Mouse (Mus musculus) MEL (cell line): ENCODE measurements around the gene Wnt5a. TPM values are rescaled to one million over a fixed set of nuclear protein-coding genes. Genes with fewer than 3 reads are reported as not detected.

Source experiments
- DNase-seq: peaks from one replicate; pipeline ENCODE4 v3.0.0; 2011; ENCODE audit warnings: low read depth, low spot score
- H3K27ac ChIP-seq: 2 replicates; pipeline ENCODE4 v1.5.1; 2012; ENCODE audit warnings: low read depth, mild to moderate bottlenecking, control low read depth, low read length, moderate library complexity; ENCODE audit not compliant: control insufficient read depth
- H3K27me3 ChIP-seq, 2 experiments: fragments of 150-350 bp in 1 of 2; sonication (generic) in 1 of 2; 2 replicates each; pipeline ENCODE4 v1.6.1; 2012; ENCODE audit warnings: low read length in 2 of 2, mild to moderate bottlenecking in 2 of 2, improper control_type of control experiment in 1 of 2, moderate library complexity in 1 of 2; ENCODE audit not compliant: insufficient read depth in 2 of 2, control insufficient read depth in 1 of 2
- H3K36me3 ChIP-seq, 2 experiments: 2 replicates each; pipeline ENCODE4 v1.6.1; 2012 to 2014; ENCODE audit warnings: low read length in 2 of 2, improper control_type of control experiment in 1 of 2, inconsistent platforms in 1 of 2, mild to moderate bottlenecking in 1 of 2; ENCODE audit not compliant: insufficient read depth in 2 of 2, control insufficient read depth in 1 of 2
- H3K4me1 ChIP-seq, 2 experiments: fragments of 150-350 bp in 1 of 2; sonication (generic) in 1 of 2; 2 replicates each; pipeline ENCODE4 v1.6.1; 2012; ENCODE audit warnings: low read length in 2 of 2, improper control_type of control experiment in 1 of 2, mild to moderate bottlenecking in 1 of 2; ENCODE audit not compliant: insufficient read depth in 2 of 2, control insufficient read depth in 1 of 2
- H3K4me3 ChIP-seq, 2 experiments: fragments of 150-350 bp in 1 of 2; sonication (generic) in 1 of 2; 2 replicates each; pipeline ENCODE4 v1.5.1; 2012; ENCODE audit warnings: low read depth in 2 of 2, low read length in 2 of 2, mild to moderate bottlenecking in 2 of 2, moderate library complexity in 2 of 2, control low read depth in 1 of 2, improper control_type of control experiment in 1 of 2; ENCODE audit not compliant: control insufficient read depth in 1 of 2, insufficient read depth in 1 of 2
- H3K79me2 ChIP-seq: 2 replicates; pipeline ENCODE4 v1.6.1; 2012; ENCODE audit warnings: mild to moderate bottlenecking, low read length, moderate library complexity; ENCODE audit not compliant: control insufficient read depth, poor library complexity, insufficient read depth
- H3K9ac ChIP-seq: 2 replicates; pipeline ENCODE4 v1.6.1; 2012; ENCODE audit warnings: low read depth, mild to moderate bottlenecking, control low read depth, low read length, moderate library complexity; ENCODE audit not compliant: control insufficient read depth, poor library complexity, severe bottlenecking
- H3K9me3 ChIP-seq: fragments of 150-350 bp; sonication (generic); replicated peaks from 2 replicates; pipeline ENCODE4 v1.6.1; 2012; ENCODE audit warnings: mild to moderate bottlenecking, low read length, improper control_type of control experiment, moderate library complexity; ENCODE audit not compliant: insufficient read depth
- BHLHE40 ChIP-seq: IDR thresholded peaks from 2 replicates; pipeline ENCODE4 v1.6.1; 2012; ENCODE audit warnings: low read depth, mild to moderate bottlenecking, inconsistent platforms, low read length, improper control_type of control experiment, borderline replicate concordance
- CHD1 ChIP-seq: IDR thresholded peaks from 2 replicates; pipeline ENCODE4 v1.6.1; 2012; ENCODE audit warnings: low read depth, mild to moderate bottlenecking, inconsistent platforms, low read length, improper control_type of control experiment
- E2F4 ChIP-seq: IDR thresholded peaks from 2 replicates; pipeline ENCODE4 v1.6.1; 2011; ENCODE audit warnings: low read depth, low read length, improper control_type of control experiment, borderline replicate concordance
- EP300 ChIP-seq, 2 experiments: IDR thresholded peaks; 2 replicates each; pipeline ENCODE4 v1.6.1; 2011; ENCODE audit warnings: improper control_type of control experiment in 2 of 2, low read length in 2 of 2, low read depth in 1 of 2, mild to moderate bottlenecking in 1 of 2
- GABPA ChIP-seq: IDR thresholded peaks from 2 replicates; pipeline ENCODE4 v1.6.1; 2012; ENCODE audit warnings: low read depth, mild to moderate bottlenecking, inconsistent platforms, low read length, improper control_type of control experiment, moderate library complexity
- GATA1 ChIP-seq: IDR thresholded peaks from 2 replicates; pipeline ENCODE4 v1.6.1; 2011; ENCODE audit warnings: low read depth, low read length, improper control_type of control experiment
- HCFC1 ChIP-seq: IDR thresholded peaks from 2 replicates; pipeline ENCODE4 v1.6.1; 2012; ENCODE audit warnings: low read depth, mild to moderate bottlenecking, inconsistent platforms, low read length, improper control_type of control experiment, moderate library complexity
- JUND ChIP-seq: IDR thresholded peaks from 2 replicates; pipeline ENCODE4 v1.6.1; 2011; ENCODE audit warnings: low read depth, mild to moderate bottlenecking, improper control_type of control experiment, low read length
- MAZ ChIP-seq: IDR thresholded peaks from 2 replicates; pipeline ENCODE4 v1.6.1; 2012; ENCODE audit warnings: low read depth, mild to moderate bottlenecking, inconsistent platforms, low read length, improper control_type of control experiment
- MXI1 ChIP-seq: IDR thresholded peaks from 2 replicates; pipeline ENCODE4 v1.6.1; 2011; ENCODE audit warnings: mild to moderate bottlenecking, low read depth, low read length, improper control_type of control experiment
- MYB ChIP-seq: IDR thresholded peaks from 2 replicates; pipeline ENCODE4 v1.6.1; 2011; ENCODE audit warnings: mild to moderate bottlenecking, low read depth, low read length, improper control_type of control experiment
- NELFE ChIP-seq: IDR thresholded peaks from 2 replicates; pipeline ENCODE4 v1.6.1; 2011; ENCODE audit warnings: low read depth, low read length, improper control_type of control experiment
- POLR2AphosphoS5 ChIP-seq: IDR thresholded peaks from 2 replicates; pipeline ENCODE4 v1.6.1; 2012; ENCODE audit warnings: low read depth, borderline replicate concordance, mild to moderate bottlenecking, inconsistent platforms, low read length, moderate library complexity, mixed read lengths
- SIN3A ChIP-seq: IDR thresholded peaks from 2 replicates; pipeline ENCODE4 v1.6.1; 2012; ENCODE audit warnings: low read length, improper control_type of control experiment, inconsistent platforms
- USF2 ChIP-seq, 2 experiments: IDR thresholded peaks; 2 replicates each; pipeline ENCODE4 v1.6.1; 2011 to 2012; ENCODE audit warnings: improper control_type of control experiment in 2 of 2, low read length in 2 of 2, borderline replicate concordance in 1 of 2, inconsistent platforms in 1 of 2, low read depth in 1 of 2, mild to moderate bottlenecking in 1 of 2; ENCODE audit not compliant: insufficient read depth in 1 of 2
- ZC3H11A ChIP-seq: IDR thresholded peaks from 2 replicates; pipeline ENCODE4 v1.6.1; 2012; ENCODE audit warnings: low read depth, mild to moderate bottlenecking, inconsistent platforms, low read length, improper control_type of control experiment
- ZKSCAN1 ChIP-seq: IDR thresholded peaks from 2 replicates; pipeline ENCODE4 v1.6.1; 2012; ENCODE audit warnings: low read depth, mild to moderate bottlenecking, inconsistent platforms, low read length, improper control_type of control experiment, moderate library complexity
- ZMIZ1 ChIP-seq: IDR thresholded peaks from 2 replicates; pipeline ENCODE4 v1.6.1; 2012; ENCODE audit warnings: low read depth, mild to moderate bottlenecking, inconsistent platforms, low read length, improper control_type of control experiment, moderate library complexity
- ZNF384 ChIP-seq: IDR thresholded peaks from 2 replicates; pipeline ENCODE4 v1.6.1; 2012; ENCODE audit warnings: low read depth, mild to moderate bottlenecking, inconsistent platforms, low read length, improper control_type of control experiment
- polyA plus RNA-seq, 2 experiments: library from polyadenylated mRNA; stranded (reverse) in 1 of 2; unstranded in 1 of 2; fragments of >175 nt in 1 of 2; fragments of >200 nt in 1 of 2; gene quantifications; 2 replicates each; pipeline versions ENCODE4 v1.2.1 to v1.2.4; 2012; ENCODE audit warnings: low replicate concordance in 2 of 2, low read depth in 1 of 2; ENCODE audit not compliant: insufficient read length in 2 of 2, insufficient read depth in 1 of 2, missing spikeins in 1 of 2
- total RNA-seq: library from RNA; depleted of rRNA; stranded (reverse); fragments of 300-350 nt; gene quantifications from 2 replicates; pipeline ENCODE4 v1.2.3, GENCODE M21; 2012; rRNA removed

Gene Wnt5a
- total RNA-seq (not detected in 2 replicates), polyA plus RNA-seq (not detected)

DNA sequence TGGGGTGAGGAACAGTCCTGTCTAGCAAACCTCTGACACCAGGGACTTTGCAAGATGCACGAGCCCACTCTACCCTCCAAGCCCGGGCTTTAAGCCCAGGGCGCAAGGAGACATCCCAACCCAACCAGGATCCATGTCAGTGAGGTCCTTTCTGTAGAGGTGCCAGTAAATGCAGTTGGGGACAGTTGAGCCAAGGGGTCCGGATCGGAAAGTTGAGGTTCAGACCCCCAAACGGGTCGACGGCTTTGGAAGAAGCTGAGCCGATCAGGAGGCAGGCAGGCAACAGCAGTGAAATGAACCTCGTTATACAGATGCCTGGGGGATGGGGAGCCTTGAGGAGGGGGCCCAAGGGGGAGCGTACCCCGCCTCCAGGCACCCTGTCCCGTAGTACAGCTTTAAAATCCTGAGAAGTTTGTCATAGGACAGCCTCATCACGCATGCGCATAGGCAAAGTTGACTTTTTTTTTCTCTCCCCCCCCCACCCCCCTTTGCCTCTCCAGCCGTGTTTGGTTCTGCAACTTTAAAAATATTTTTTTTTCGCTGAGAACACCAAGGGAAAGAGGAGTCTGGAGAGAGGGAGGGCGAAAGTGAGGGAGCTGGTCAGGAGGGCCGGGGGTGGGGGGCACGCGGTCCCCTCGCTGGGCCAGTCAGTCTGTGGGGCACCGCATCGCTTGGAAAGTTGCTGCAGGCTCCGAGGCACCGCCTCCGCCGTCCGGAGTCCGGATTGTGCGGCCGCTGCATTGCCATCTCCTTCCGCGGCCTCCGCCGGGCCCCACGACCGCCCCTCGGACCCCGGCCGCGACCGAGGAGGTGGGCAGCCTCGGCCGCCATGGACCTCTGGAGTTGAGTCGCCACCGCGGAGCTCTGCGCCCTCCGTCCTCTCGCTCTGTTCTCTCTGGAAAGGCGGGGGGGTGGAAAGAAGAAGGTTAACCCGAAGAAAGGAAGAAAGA lies at the start of gene Wnt5a:
Gene Wnt5a, plus strand, starts transcription at position 650 of the 950 bp plus-strand sequence.
- no peak for DNase-seq
- no peaks in the 10 kb centered on the region for H3K9me3 ChIP-seq

DNA sequence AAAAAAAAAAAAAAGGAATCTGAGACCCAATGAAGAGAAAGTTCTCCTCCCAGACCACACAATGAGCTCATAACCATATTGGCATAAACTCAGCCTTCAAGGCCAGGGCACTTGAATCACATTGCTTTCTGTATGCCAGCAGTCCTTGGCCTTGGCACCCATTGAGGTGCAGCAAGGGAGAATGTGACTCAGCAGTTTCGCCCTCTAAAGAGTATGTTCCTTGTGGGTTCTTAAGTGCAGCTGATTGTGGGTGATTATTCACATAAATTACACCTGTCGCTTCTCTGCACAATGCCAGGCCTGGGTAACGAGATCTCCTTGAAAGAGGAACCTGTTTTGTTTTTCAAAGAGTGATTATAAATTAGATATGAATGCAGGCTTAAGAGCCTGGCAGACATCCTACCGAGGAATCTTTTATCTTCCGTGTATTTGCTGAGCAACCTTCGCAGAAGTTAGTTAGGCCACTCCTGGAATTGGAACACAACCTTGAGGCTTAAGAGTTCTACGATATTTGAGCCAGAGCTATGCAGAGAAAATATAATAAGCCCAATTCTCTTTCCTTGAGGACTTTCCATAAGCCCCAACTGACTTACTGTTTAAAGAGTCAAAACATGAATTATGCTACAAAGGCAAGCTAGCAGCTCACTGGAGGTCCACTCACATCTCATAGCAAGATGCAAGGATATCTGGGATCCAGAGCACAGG lies 48.0 kb upstream of the Wnt5a start:
- no peak overlapping the region for H3K4me3 ChIP-seq
- DNase-seq: no peak
- H3K9me3 ChIP-seq: no peaks in the 10 kb centered on the region
- H3K27ac ChIP-seq: no peak overlapping the region
- H3K27me3 ChIP-seq: no peaks in the 10 kb centered on the region
- H3K4me1 ChIP-seq: no peaks in the 10 kb centered on the region
- no peak for TF ChIP-seq MYB
- no peak for TF ChIP-seq CHD1
- TF ChIP-seq ZKSCAN1: no peak
- no peak for TF ChIP-seq ZMIZ1
- no peak for TF ChIP-seq NELFE
- no peak for TF ChIP-seq POLR2AphosphoS5
- no peak for TF ChIP-seq JUND
- no peak for TF ChIP-seq MXI1
- no peak for TF ChIP-seq HCFC1
- no peak for TF ChIP-seq USF2 (IDR thresholded peaks at IDR 0.05; ENCODE audit: borderline replicate concordance in 1 of 2, insufficient read depth in 1 of 2, low read depth in 1 of 2, low read length in 2 of 2)
- TF ChIP-seq MAZ: no peak
- TF ChIP-seq GABPA: no peak
- no peak for TF ChIP-seq EP300 (IDR thresholded peaks at IDR 0.05; ENCODE audit: low read depth in 1 of 2, low read length in 2 of 2)
- TF ChIP-seq ZNF384: no peak
- TF ChIP-seq BHLHE40: no peak
- TF ChIP-seq GATA1: no peak
- TF ChIP-seq SIN3A: no peak
- TF ChIP-seq ZC3H11A: no peak
- H3K9ac ChIP-seq: no peak overlapping the region
- H3K79me2 ChIP-seq: no peaks in the 10 kb centered on the region
- H3K36me3 ChIP-seq: no peaks in the 10 kb centered on the region

More for the DNA sequence above, at the start of gene Wnt5a:
- H3K79me2 ChIP-seq: no peaks in the 10 kb centered on the region
- H3K4me3 ChIP-seq: no peak within 1 kb of the TSS
- H3K27ac ChIP-seq: no peak within 1 kb of the TSS
- no peaks in the 10 kb centered on the region for H3K36me3 ChIP-seq
- H3K27me3 ChIP-seq: no peaks in the 10 kb centered on the region
- H3K9ac ChIP-seq: no peak within 1 kb of the TSS
- H3K4me1 ChIP-seq: no peaks in the 10 kb centered on the region
- TF ChIP-seq ZNF384 (no peak), E2F4 (no peak)
- TF ChIP-seq, all 39 proteins: peak for 0
